ENCODE assay signal across 30 mouse cellular contexts in genomic region chr9:49756725-49757124, GRCm38 (mm10). TPM values are rescaled to one million over a fixed set of nuclear protein-coding genes. Genes with fewer than 3 reads are reported as not detected.
DNase-seq lines count a peak whose midpoint lies in the region; ATAC-seq lines count a peak whose summit lies in the region.
"Had no signal": no experiment of that assay in that cellular context is flagged by ENCODE, and none has a peak within 500 bp of the region (broad histone marks: within the 10 kb centered on the region; RNA-seq: fewer than 3 reads in every experiment).

No protein-coding gene starts in this region.

- no peaks in the 10 kb centered on the region for H3K36me3 ChIP-seq in embryonic facial prominence, embryonic 14.5 days (ENCODE audit: control insufficient read depth, insufficient read depth, low read length)
- no peaks in the 10 kb centered on the region for H3K36me3 ChIP-seq in embryonic facial prominence, embryonic 10.5 days (replicated peaks)
- H3K36me3 ChIP-seq in midbrain, embryonic 12.5 days, result no peaks in the 10 kb centered on the region
- no peaks in the 10 kb centered on the region for H3K36me3 ChIP-seq in midbrain, embryonic 15.5 days (replicated peaks)
- H3K36me3 ChIP-seq: forebrain, embryonic 10.5 days; liver, embryonic 15.5 days; stomach, embryonic 15.5 days had no signal

- 86% methylated on average over 4 of the region's 4 CpGs for whole genome bisulfite sequencing in embryonic facial prominence, embryonic 14.5 days
- WGBS in embryonic facial prominence, embryonic 10.5 days, result 92% methylated on average over 4 of the region's 4 CpGs
- WGBS in midbrain, embryonic 12.5 days, result 79% methylated on average over 4 of the region's 4 CpGs
- WGBS in midbrain, embryonic 15.5 days, result 68% methylated on average over 4 of the region's 4 CpGs

- no peak overlapping the region for H3K27ac ChIP-seq in embryonic facial prominence, embryonic 14.5 days (replicated peaks; ENCODE audit: low read depth, low read length)
- no peak overlapping the region for H3K27ac ChIP-seq in embryonic facial prominence, embryonic 10.5 days (replicated peaks)
- 0 out of 2 replicates have a peak overlapping the region, but pooled peaks have one; percentile 39 for H3K27ac ChIP-seq in midbrain, embryonic 12.5 days (replicated peaks)
- H3K27ac ChIP-seq in midbrain, embryonic 15.5 days, result no peak overlapping the region
- H3K27ac ChIP-seq: forebrain, embryonic 10.5 days; gastrocnemius, adult 2 months; liver, embryonic 15.5 days; stomach, embryonic 15.5 days had no signal

- no peak overlapping the region for H3K4me3 ChIP-seq in embryonic facial prominence, embryonic 14.5 days (ENCODE audit: low read depth, low read length)
- H3K4me3 ChIP-seq in embryonic facial prominence, embryonic 10.5 days, result no peak overlapping the region
- H3K4me3 ChIP-seq in midbrain, embryonic 12.5 days, result no peak overlapping the region
- no peak overlapping the region for H3K4me3 ChIP-seq in midbrain, embryonic 15.5 days
- H3K4me3 ChIP-seq: forebrain, embryonic 10.5 days; gastrocnemius, adult 2 months; liver, embryonic 15.5 days; stomach, embryonic 15.5 days had no signal

- no peak overlapping the region for H3K4me2 ChIP-seq in embryonic facial prominence, embryonic 14.5 days (ENCODE audit: low read depth, low read length)
- H3K4me2 ChIP-seq in midbrain, embryonic 12.5 days (replicated peaks), result no peak overlapping the region
- no peak overlapping the region for H3K4me2 ChIP-seq in midbrain, embryonic 15.5 days
- H3K4me2 ChIP-seq: heart, embryonic 11.5 days; liver, embryonic 15.5 days; lung, embryonic 14.5 days; stomach, embryonic 15.5 days had no signal

- peaks cover 13% of the 10 kb centered on the region; the same call in 1 of the 2 replicates for H3K4me1 ChIP-seq in embryonic facial prominence, embryonic 14.5 days (ENCODE audit: control insufficient read depth, insufficient read depth, low read length)
- peaks cover under 1% of the 10 kb centered on the region for H3K4me1 ChIP-seq in embryonic facial prominence, embryonic 10.5 days
- H3K4me1 ChIP-seq in midbrain, embryonic 12.5 days, result peaks cover 37% of the 10 kb centered on the region
- peaks cover 73% of the 10 kb centered on the region for H3K4me1 ChIP-seq in midbrain, embryonic 15.5 days
- H3K4me1 ChIP-seq: liver, embryonic 15.5 days had no signal

- H3K27me3 ChIP-seq in embryonic facial prominence, embryonic 14.5 days (replicated peaks; ENCODE audit: control insufficient read depth, insufficient read depth, low read length), result no peaks in the 10 kb centered on the region
- H3K27me3 ChIP-seq in embryonic facial prominence, embryonic 10.5 days (replicated peaks; ENCODE audit: low read depth, poor library complexity, severe bottlenecking), result no peaks in the 10 kb centered on the region
- no peaks in the 10 kb centered on the region for H3K27me3 ChIP-seq in midbrain, embryonic 12.5 days
- H3K27me3 ChIP-seq in midbrain, embryonic 15.5 days (replicated peaks), result no peaks in the 10 kb centered on the region
- H3K27me3 ChIP-seq: liver, embryonic 15.5 days; stomach, embryonic 15.5 days had no signal

- ATAC-seq in embryonic facial prominence, embryonic 14.5 days (ENCODE audit: low read depth), result no peak
- no peak for ATAC-seq in midbrain, embryonic 12.5 days (ENCODE audit: low FRiP score, low read depth)
- no peak for ATAC-seq in midbrain, embryonic 15.5 days (replicated peaks)
- ATAC-seq: CD4-positive, CD25-positive, alpha-beta regulatory T cell, adult 4 months; intestine, postnatal 0 days had no signal

- no peak overlapping the region for H3K9ac ChIP-seq in embryonic facial prominence, embryonic 14.5 days (ENCODE audit: low read depth, low read length)
- no peak overlapping the region for H3K9ac ChIP-seq in midbrain, embryonic 12.5 days (replicated peaks)
- no peak overlapping the region for H3K9ac ChIP-seq in midbrain, embryonic 15.5 days
- H3K9ac ChIP-seq: liver, embryonic 15.5 days; lung, embryonic 14.5 days; stomach, embryonic 15.5 days had no signal

- intact Hi-C loops in left cerebral cortex, postnatal 10 days (cut with DNase I), result no loop called here
- intact Hi-C loops in left cerebral cortex, postnatal 36 days (cut with DNase I), result loop anchor here (5.0 kb wide), 1 partner anchor 41 kb away; the partner anchor contains the start of gene Ncam1

- peak; percentile 22 for DNase-seq in embryonic facial prominence, embryonic 14.5 days (ENCODE audit: low spot score)
- no peak for DNase-seq in embryonic facial prominence, embryonic 10.5 days (ENCODE audit: low spot score)
- peak; percentile 36 for DNase-seq in embryo, embryonic 10.5 days (ENCODE audit: low spot score)
- peak; percentile 69 for DNase-seq in mesoderm, embryonic 11.5 days (ENCODE audit: low read depth, low spot score)
- DNase-seq in left cerebral cortex, postnatal 10 days (ENCODE audit: extremely low spot score in 1 of 2, low spot score in 2 of 2), result no peak
- no peak for DNase-seq in left cerebral cortex, postnatal 36 days (ENCODE audit: low spot score in 2 of 2)
- DNase-seq: adrenal gland, postnatal 14 days; cerebellum, adult 11-12 months; cerebellum, postnatal 36 days; gastrocnemius, adult 2 months; gastrocnemius, postnatal 36 days; heart, adult 18-20 months; heart, postnatal 36 days; kidney, adult 9 months; kidney, postnatal 10 days; layer of hippocampus, postnatal 36 days; liver; lung, embryonic 14.5 days; lung, postnatal 14 days; retina, postnatal 1 day; right cerebral cortex, postnatal 14 days had no signal

- no peaks in the 10 kb centered on the region for H3K9me3 ChIP-seq in embryonic facial prominence, embryonic 14.5 days (ENCODE audit: control insufficient read depth, low read length)
- no peaks in the 10 kb centered on the region for H3K9me3 ChIP-seq in embryonic facial prominence, embryonic 10.5 days
- H3K9me3 ChIP-seq in midbrain, embryonic 12.5 days, result no peaks in the 10 kb centered on the region
- no peaks in the 10 kb centered on the region for H3K9me3 ChIP-seq in midbrain, embryonic 15.5 days
- H3K9me3 ChIP-seq: forebrain, embryonic 10.5 days; liver, embryonic 15.5 days; stomach, embryonic 15.5 days had no signal

RNA-seq across cellular contexts. Expression of gene Ncam1, which starts 42.0 kb away (rescaled TPM):
- polyA plus RNA-seq in embryonic facial prominence, embryonic 14.5 days (2014; fragmentation: Nextera tagmentation; extraction: Ambion mirVana), result 101 and 104 TPM in 2 replicates
- polyA plus RNA-seq in embryonic facial prominence, embryonic 10.5 days (2016; fragmentation: Nextera tagmentation; extraction: Ambion mirVana), result 35.2 and 39.1 TPM in 2 replicates
- 208 and 228 TPM in 2 replicates for polyA plus RNA-seq in midbrain, embryonic 12.5 days (2016; fragmentation: Nextera tagmentation; extraction: Ambion mirVana)
- 561 and 627 TPM in 2 replicates for polyA plus RNA-seq in midbrain, embryonic 15.5 days (2015; fragmentation: Nextera tagmentation; extraction: Ambion mirVana)
- 100 to 1,000 TPM; 741 to 808 TPM for total RNA-seq in left cerebral cortex, postnatal 10 days (2021)
- total RNA-seq in left cerebral cortex, postnatal 36 days (2021), result 100 to 1,000 TPM; 279 to 287 TPM
- total RNA-seq: monocyte, adult 5-6 weeks had no signal

Comparison
In these comparisons a context has a peak if more than half of its experiments do, and no peak if none do; other contexts are left out.
1. DNase-seq: peak in embryonic facial prominence, embryonic 14.5 days (single experiment), embryo, embryonic 10.5 days (single experiment) and mesoderm, embryonic 11.5 days (single experiment); none in embryonic facial prominence, embryonic 10.5 days (single experiment), left cerebral cortex, postnatal 10 days (0 of 2) and left cerebral cortex, postnatal 36 days (0 of 2).